Mouse (Mus musculus): ENCODE data around the gene Zfp418.
"Not testable (repeated sequence)": the region's sequence is repeated elsewhere in the genome, so short reads cannot be mapped to it uniquely, and the experiment has no call there.

Zfp418 gene

DNA sequence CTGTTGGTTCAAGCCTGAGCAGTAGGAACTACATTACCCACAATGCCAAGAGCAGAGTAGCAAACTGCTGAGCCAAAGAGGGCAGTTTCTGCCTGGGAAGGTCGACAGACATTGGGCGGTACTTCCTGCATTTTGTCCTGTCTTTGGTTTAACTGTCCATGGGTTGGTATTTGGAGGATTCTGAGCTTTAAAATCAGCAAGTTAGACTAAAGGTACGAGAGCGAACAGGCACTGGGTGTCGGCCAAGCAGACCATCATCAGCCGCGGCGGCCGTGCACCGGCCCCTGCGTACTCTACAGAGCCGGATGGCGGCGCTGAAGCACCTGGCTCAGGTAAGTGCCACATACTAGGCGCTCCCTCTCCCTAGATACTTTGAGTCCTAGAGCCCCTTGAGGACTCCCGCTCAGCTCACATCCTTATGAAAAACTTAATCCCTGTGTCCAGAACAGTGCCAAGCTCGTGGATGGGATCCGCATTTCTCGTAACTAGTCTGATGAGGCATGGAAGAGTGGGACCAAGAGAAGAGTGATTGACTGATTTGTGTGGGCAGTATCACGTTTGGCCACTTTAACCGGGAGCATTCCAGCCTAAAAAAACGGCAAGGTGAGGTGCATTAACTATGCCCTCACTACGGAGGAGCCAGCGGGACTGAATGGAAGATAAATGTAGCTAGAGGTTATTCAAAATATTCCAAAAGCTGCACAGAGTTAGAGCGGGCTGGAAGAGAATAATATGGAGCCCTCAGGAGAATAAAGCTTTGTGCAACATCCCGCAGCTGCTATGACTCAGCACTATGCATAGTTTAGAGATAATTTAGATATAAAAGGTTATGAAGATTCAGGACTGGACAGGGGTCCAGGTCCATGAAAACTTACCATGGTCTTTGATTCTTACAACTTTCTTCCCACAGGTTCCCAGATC is at the start of gene Zfp418:
Zfp418 (plus strand) TSS at position 104 of the 921 bp plus-strand sequence.
- DNase-seq (ENCODE audit: low read depth, low spot score), result peak; percentile 34

DNA sequence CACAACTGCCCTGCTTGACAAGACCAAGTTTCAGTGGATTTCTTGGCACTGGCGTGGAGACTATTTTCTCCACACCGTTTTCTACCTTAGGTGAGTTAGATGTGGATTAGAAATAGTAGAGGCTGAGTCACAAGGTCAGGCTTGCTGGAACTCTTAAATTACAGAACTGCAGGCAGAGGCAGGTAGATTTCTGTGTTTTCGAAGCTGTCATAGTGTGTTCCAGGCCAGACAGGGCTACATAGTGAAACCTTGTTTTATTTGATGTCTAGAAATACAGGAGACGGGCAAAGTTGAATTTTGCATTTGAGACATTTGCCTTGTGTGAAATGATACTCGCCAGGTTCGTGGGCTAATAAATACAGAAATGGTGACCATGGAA is 49.5 kb upstream of the Zfp418 start:
- no peak for DNase-seq (ENCODE audit: low read depth, low spot score)

DNA sequence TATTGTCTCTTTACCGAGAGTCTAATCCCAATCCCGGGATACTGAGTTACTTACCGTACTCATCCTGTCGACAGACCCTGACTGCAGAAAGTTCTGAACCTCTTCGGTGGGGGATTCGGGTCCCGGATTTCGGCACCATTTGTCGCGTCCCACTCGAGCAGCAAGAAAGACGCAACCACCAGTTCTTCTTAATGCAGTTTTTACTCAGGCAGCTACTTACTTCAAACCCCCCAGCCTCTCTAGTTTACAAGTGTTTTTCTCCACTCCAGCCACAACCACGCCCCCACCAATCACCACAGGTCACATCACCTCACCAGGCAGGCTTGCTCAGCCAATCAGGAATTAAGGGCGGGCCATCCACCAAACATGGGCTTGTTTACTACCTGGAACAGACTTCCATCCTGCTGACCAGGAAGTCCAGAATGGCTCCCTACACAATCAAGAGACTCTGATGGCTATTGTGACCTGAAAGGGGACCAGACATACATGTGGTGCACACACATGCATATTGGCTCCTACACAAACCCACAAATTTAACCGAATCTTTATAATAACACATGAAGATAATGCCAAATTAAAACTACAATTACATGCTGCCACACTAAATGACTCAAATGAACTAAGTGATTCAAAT is 40.5 kb upstream of the Zfp418 start:
- not testable (repeated sequence) for DNase-seq (ENCODE audit: low read depth, low spot score)

DNA sequence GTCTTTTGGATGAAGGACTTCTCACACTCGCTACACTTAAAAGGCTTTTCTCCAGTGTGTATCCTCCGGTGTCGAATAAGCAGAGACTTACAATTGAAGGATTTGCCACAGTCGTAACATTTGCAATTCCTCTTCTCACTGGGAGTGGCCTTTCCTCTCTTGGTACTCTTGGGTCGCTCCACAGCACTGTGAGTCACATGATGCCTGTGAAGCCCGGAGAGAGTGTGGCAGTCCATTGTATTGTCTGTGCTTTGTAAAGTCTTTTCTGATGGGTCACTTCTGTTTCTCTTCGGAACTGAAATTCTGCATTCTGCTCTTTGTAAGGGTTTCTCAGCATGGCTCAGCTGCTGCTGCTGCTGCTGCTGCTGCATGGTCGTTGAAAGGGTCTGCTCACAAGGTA is 38.4 kb upstream of the Zfp418 start:
- no peak for DNase-seq (ENCODE audit: low read depth, low spot score)

DNA sequence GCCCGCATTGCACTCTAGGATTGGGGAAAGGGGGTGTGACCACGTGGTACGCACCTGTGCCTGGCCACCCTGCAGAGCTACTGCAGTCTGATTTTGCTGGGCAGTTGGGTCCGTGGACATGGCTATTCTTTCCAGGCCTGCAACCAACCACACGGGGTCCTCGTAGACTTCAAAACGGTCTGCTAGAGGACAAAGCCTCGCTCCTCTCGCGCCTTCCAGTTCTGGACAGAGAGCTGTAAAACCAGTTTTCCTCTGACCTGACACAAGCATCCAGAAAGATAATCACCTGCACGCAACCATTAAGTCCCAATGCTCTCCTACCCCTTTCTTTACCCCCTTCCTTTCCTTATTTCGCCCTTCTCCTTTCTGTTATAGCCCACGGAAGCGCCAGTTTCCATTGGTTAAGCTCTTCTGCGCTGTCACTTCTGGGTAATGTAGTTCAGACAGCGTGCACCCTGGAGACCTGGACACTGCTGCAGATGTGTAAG is 34.7 kb upstream of the Zfp418 start, which contains the start of gene Zfp773:
Zfp773 (minus strand) TSS at position 377 of the 488 bp plus-strand sequence.
- DNase-seq (ENCODE audit: low read depth, low spot score), result peak; percentile 59

DNA sequence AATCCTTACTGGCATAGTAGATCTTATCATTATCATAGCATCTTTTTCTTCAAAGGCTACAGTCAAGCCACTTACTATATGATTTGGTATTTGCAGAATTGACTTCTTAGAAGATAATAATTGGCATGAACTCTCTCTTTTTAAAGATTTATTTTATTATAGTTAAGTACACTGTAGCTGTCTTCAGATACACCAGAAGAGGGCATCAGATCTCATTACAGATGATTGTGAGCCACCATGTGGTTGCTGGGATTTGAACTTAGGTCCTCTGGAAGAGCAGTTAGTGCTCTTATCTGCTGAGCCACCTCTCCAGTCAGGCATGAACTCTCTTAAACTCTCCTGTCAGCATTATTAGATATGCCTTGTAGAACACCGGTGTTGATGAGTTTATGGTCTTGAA is 26.9 kb upstream of the Zfp418 start:
- DNase-seq (ENCODE audit: low read depth, low spot score), result no peak

DNA sequence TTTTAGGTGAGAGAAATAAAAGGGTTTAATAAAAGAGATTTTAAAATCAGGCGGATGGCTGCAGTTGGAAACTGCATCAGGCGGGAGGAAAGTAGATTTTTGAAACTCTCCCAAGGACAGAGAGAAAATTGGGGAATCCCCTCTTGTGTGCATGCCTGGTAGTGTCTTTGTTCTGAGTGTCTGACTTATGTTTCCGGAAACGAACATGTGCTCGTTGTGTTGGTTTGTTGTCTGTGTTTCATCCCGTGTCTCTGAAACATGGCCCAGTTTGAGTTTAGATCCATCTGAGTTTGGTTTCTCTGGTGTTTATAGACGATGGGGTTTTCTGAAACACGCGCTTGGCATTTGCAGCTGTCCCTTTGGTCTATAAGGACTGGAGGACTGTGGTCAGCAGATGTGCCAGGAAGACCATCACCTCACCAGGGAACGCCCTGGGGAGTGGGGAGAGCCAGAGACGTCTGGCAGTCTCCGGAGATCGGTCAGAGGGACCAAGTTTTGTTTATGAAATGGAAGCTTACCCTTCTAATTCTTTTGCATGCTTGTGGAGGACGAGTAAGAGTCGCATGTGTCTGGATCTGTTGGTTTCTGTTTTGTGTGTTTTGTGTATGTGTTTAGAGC is 25.0 kb upstream of the Zfp418 start:
- no peak for DNase-seq (ENCODE audit: low read depth, low spot score)

DNA sequence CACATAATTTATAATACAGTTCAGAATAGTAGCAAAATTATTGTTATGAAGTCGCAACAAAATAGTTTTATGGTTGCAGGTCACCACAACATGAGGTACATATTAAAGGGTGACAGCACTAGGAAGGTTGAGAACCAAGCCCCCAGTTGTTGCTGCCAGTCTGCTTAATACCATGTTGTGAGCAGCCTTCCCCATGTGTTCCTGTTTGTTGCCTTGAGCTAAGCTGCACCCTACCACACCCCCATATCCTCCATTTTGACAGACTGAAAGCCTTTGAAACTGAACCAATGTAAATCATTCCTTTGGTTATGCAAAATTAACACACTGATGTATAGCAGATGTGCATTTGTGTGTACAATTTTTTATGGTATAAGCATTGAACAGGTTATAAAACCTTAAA is 14.8 kb downstream of the Zfp418 start:
- DNase-seq (ENCODE audit: low read depth, low spot score), result no peak

DNA sequence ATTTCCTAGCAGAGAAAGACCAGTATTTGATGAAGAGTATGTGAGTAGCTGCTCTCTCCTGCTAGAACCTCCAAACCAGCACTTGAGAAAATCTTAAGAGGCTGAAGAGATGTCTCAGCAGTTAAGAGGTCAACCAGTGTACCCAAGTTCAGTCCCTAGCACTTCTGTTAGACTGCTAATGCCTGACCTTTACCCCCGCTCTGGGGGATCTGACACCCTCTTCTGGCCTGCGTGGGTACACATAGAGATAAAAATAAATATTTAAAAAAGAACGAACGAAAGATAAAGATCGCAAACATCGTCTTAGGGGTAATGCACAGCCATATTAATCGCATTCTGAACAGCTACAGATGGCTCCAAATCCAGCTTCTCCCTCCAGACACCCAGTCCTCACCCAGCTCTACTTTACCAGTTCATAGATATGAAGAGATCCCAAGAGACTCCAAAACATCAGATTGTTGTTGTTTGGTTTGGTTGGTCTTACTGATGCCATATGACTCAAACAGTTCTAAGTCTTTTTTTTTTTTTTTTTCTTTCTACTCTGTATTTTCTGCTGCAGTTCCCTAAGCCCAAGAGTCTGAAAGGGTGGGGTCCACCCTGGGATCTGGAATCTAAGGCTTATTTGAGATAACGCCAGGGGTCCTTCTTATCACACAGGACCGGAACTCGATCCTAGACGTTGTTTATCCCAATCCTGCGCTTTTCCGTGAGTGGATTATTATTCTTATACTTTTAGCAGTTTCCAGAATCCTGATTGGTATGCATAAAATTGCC is 16.5 kb downstream of the Zfp418 start:
- no peak for DNase-seq (ENCODE audit: low read depth, low spot score)

DNA sequence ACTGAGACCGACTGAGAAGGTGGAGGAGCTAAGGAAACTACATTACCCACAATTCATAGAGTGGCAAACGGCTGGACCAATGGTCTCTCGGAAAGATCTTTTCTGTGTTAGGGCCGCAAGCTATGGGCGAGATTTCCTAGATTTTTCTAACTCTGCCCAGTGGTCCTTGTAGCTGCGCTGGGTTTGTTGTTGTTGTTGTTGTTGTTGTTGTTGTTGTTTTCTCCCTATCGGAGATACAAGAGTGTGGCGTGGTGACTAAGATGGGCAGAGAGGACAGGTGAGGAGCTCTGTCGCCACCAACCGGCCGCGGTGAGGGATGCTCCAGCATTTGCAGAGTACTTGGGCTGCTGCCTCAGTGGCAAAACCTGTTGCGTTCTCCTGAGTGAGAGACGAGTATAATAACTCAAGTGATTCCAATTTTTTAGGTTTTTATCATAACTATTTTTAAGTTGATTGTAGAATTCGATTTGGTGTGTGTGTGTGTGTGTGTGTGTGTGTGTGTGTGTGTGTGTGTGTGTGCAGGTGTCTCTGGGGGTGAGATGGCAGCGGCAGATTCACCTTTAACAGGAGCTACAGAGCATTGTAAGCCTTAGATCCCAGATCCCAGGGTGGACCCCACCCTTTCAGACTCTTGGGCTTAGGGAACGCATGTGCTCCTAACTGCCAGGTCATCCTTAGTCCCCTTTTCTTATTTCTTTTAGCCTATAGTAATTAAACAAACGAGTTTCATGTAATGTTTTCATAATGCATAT is 17.2 kb downstream of the Zfp418 start:
- DNase-seq (ENCODE audit: low read depth, low spot score), result peak; percentile 50

DNA sequence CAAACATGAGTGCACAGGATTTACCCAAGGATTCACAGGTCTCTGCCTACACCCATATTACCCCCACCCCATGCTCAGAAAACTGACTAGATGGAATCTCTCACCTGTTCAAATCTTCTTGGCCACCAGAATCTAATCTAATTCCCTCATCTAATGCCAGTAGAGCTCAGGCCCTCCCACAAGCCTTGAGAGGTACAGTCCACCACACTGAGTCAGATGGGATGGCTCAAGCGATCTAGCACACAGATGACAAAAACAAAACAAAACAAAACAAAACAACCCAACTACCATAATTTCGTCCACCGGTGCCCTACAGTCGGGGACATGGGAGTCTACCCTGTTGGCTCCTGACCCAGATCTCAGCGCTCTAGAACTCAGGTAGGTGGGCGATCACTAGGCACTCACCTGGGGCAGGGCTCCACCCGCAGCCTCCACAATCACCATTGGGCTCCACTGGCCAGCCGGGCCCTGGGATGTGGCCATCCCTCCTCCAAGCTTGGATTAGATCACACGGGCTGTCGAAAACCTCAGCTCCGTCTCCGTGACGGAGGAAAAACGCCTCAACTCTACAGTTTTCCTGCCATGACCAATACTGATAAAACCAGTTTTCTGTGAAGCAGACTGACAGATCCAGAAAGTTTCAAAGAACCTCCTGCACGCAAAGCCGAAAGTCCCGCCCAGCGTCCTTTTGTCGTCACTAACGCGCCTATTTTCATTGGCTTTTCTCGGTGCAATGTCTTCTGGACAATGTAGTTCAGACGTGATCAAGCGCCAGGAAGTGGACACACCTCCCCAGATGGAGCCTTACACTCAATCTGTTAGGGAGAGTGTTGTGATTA is 38.4 kb downstream of the Zfp418 start, which contains the start of gene Zfp772:
Zfp772 (minus strand) TSS at position 686 of the 839 bp plus-strand sequence.
- not testable (repeated sequence) for DNase-seq (ENCODE audit: low read depth, low spot score)
